Mouse (Mus musculus) neutrophil, adult 5-6 weeks (primary cell): ENCODE data around the gene Gm11564. TPM values are rescaled to one million over a fixed set of nuclear protein-coding genes. Genes with fewer than 3 reads are reported as not detected.
"Not testable (repeated sequence)": the region's sequence is repeated elsewhere in the genome, so short reads cannot be mapped to it uniquely, and the experiment has no call there.

Experiments used
- ATAC-seq: fragments of 151-379, 151-347 bp; 2 replicates; pipeline ENCODE4 v1.8.0; 2017; ENCODE audit warnings: mild to moderate bottlenecking, moderate TSS enrichment; ENCODE audit not compliant: insufficient number of reproducible peaks, poor library complexity, low FRiP score, severe bottlenecking; ENCODE audit errors: extremely low read depth
- total RNA-seq: library from RNA; stranded (forward); fragments of 200-1000 nt; gene quantifications from 2 replicates; pipeline ENCODE4 v1.2.3, GENCODE M21; 2017

Gene Gm11564
- total RNA-seq = not detected in 2 replicates

DNA sequence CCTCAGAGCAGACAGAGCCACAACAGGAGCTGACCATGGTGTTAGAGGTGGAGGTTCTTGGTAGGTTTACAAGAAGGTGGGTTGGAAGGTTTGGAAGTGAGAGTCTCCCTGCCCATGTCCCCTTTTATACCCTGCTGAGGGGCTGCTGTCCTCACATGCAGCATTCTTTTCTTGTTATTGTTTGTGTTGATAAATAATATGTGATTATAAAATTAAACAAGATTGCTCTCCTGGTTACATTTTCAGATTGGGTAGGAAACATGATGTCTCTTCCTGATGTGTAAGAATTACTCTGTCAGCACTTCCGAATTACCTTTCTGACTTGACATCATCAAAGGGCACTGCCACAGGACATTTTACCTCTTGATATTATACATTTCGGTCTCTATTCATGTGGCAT lies at the start of gene Gm11564:
Gene Gm11564, minus strand, starts transcription at position 101 of the 400 bp plus-strand sequence.
- ATAC-seq = not testable (repeated sequence)

DNA sequence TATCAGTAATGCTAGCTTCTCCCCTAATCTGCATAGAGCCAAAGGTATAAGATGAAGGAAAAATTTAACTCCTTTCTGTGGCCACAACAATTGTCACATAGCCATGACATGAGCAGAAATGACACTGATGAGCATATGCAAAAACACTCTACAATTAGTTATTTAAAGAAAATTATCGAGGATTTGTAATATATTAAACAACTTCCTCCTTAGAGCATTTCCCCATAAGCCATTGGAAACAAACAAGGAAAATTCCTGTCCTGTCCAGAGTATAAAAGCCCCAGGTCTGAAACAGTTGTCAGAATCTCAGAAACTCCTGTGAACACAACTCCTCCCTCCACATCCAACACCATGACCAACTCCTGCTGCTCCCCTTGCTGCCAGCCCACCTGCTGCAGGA lies 48.7 kb upstream of the Gm11564 start, which contains the start of gene Gm11559:
Gene Gm11559, plus strand, starts transcription at position 301 of the 400 bp plus-strand sequence.
- not testable (repeated sequence) for ATAC-seq

GRCm38 (mm10) chr11:99858761-99859160 lies 43.3 kb upstream of the Gm11564 start:
- no peak for ATAC-seq

- ATAC-seq = no peak
These were observed 42.2 kb upstream of the Gm11564 start, which contains the start of gene Gm11568 for GRCm38 (mm10) chr11:99857617-99858016. Gm11568 (plus strand) TSS chr11:99857917.

- no peak for ATAC-seq
These were observed 38.7 kb upstream of the Gm11564 start for GRCm38 (mm10) chr11:99854121-99854520.

DNA sequence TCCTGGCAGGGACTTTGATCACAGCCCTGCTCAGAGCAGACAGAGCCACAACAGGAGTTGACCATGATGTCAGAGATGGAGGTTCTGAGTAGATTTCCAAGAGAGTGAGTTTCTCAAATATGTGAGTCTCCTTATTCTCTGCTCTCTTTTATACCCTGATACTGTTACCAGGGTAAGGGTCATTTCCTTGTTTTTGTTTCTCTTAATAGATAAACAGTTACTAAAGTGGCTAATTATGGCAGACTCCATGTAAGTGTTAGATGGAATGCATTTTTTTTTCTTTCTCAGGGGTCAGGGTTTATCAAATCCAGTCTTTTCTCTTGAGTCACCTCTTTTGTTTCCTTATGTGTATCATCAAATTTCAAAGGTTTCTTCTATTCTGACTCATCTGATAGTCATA lies 36.0 kb upstream of the Gm11564 start, which contains the start of gene Krtap4-16:
Gene Krtap4-16, minus strand, starts transcription at position 101 of the 400 bp plus-strand sequence.
- no peak for ATAC-seq

DNA sequence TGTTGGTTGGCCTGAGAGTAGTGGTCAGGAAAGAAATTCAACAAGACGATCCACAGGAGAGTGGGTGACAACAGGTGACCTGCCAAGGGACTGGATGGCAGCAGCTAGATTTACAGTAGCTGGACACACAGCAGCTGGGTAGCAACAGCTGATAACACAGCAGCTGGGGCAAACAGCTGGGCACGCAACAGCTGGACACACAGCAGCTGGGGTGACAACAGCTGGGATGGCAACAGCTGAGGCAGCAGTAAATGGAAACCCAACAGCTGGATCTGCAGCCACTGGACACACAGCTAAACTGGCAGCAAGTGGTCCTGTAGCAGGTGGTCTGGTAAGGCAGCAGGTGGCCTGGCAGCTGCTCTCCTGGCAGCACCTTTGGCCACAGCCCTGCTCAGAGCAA lies 31.3 kb upstream of the Gm11564 start:
- ATAC-seq = no peak

DNA sequence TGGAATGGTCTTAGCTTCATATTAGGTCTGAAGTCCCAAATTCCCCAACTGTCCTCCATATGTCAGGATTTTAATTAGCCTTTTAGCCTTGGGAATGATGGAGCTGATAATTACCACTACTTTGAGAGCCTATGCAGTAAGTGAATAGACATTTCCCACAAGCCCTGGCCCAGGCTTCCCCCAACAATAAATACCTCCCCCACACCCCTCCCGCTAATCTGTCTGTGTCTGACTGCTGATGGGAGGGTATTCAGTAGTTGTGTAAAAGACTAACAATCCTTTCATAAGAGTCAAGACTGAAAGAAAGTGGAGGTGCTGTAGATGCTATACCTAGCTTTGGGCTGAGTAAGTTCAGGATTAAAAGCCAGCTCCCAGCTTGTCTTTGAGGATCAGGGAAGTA lies 26.7 kb upstream of the Gm11564 start:
- no peak for ATAC-seq

DNA sequence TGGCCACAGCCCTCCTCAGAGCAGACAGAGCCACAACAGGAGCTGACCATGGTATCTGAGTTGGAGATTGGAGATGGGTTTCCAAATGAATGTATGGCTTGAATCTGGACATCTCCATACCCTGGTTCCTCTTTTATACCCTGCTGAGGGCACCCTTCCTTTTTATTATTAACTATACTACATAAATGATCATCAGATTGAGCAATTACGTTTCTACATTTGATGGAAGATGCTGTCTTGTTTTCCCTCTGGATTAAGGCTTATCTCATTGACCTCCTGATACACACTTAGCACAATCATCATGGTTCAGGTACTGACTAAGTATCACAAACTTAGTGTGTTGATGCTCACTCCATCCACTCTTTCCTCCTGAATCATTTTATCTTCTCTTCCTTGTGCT lies 22.5 kb upstream of the Gm11564 start, which contains the start of gene 2300003K06Rik:
Gene 2300003K06Rik, minus strand, starts transcription at position 101 of the 400 bp plus-strand sequence.
- ATAC-seq = no peak

DNA sequence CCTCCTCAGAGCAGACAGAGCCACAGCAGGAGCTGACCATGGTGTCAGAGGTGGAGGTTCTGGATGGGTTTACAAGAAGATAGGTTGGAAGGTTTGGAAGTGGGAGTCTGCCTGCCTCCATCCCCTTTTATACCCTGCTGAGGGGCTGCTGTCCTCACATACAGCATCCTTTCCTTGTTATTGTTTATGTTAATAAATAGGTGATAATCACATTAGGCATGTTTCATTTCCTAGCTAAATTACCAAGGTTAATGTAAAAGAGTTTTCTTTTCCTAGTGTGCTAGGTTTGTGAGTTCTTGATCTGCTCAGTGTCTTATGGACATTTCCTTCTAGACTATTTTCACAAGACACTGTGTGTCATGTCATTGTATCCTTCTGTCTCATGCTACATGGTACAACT lies 5.7 kb downstream of the Gm11564 start, which contains the start of gene Krtap4-13:
Gene Krtap4-13, minus strand, starts transcription at position 101 of the 400 bp plus-strand sequence.
- ATAC-seq = not testable (repeated sequence)

DNA sequence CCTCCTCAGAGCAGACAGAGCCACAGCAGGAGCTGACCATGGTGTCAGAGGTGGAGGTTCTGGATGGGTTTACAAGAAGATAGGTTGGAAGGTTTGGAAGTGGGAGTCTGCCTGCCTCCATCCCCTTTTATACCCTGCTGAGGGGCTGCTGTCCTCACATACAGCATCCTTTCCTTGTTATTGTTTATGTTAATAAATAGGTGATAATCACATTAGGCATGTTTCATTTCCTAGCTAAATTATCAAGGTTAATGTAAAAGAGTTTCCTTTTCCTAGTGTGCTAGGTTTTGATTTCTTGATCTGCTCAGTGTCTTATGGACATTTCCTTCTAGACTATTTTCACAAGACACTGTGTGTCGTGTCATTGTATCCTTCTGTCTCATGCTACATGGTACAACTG lies 11.1 kb downstream of the Gm11564 start, which contains the start of gene Gm11554:
Gene Gm11554, minus strand, starts transcription at position 101 of the 400 bp plus-strand sequence.
- ATAC-seq = not testable (repeated sequence)

DNA sequence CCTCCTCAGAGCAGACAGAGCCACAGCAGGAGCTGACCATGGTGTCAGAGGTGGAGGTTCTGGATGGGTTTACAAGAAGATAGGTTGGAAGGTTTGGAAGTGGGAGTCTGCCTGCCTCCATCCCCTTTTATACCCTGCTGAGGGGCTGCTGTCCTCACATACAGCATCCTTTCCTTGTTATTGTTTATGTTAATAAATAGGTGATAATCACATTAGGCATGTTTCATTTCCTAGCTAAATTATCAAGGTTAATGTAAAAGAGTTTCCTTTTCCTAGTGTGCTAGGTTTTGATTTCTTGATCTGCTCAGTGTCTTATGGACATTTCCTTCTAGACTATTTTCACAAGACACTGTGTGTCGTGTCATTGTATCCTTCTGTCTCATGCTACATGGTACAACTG lies 16.6 kb downstream of the Gm11564 start, which contains the start of gene Gm11569:
Gene Gm11569, minus strand, starts transcription at position 101 of the 400 bp plus-strand sequence.
- ATAC-seq = not testable (repeated sequence)

DNA sequence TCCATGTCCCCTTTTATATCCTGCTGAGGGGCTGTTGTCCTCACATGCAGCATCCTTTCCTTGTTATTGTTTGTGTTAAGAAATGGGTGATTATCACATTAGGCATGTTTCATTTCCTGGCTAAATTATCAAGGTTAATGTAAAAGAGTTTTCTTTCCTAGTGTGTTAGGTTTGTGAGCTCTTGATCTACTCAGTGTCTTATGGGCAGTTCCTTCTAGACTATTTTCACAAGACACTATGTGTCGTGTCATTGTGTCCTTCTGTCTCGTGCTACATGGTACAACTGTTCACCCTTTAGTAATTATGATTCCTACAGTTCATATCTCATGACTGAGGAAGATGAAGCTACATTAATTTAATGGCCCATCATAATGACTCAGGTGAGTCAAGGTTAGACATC lies 22.1 kb downstream of the Gm11564 start, which contains the start of gene Gm11596:
Gene Gm11596, minus strand, starts transcription at position 101 of the 400 bp plus-strand sequence.
- ATAC-seq = no peak

DNA sequence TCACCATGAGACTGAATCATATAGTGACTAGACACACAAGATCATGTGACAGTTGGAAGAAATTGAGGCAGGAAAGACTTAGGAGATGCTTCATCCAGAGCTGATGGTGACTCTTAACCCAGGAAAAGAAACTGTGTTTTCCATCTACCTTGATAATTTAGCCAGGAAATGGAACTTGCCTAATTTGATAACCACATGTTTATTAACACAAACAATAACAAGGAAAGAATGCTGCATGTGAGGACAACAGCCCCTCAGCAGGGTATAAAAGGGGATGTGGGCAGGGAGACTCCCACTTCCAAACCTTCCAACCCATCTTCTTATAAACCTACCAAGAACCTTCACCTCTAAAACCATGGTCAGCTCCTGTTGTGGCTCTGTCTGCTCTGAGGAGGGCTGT lies 30.6 kb downstream of the Gm11564 start, which contains the start of gene Krtap4-9:
Gene Krtap4-9, plus strand, starts transcription at position 301 of the 400 bp plus-strand sequence.
- ATAC-seq = not testable (repeated sequence)

- no peak for ATAC-seq
These were observed 34.9 kb downstream of the Gm11564 start, which contains the start of gene Krtap4-8 for GRCm38 (mm10) chr11:99780604-99781003. Krtap4-8 (minus strand) TSS chr11:99780704.

GRCm38 (mm10) chr11:99778401-99778800 lies 37.1 kb downstream of the Gm11564 start:
- ATAC-seq = no peak

GRCm38 (mm10) chr11:99772813-99773212 lies 42.7 kb downstream of the Gm11564 start, which contains the start of gene Gm11595:
Gm11595 (minus strand) TSS chr11:99772913.
- ATAC-seq = not testable (repeated sequence)

DNA sequence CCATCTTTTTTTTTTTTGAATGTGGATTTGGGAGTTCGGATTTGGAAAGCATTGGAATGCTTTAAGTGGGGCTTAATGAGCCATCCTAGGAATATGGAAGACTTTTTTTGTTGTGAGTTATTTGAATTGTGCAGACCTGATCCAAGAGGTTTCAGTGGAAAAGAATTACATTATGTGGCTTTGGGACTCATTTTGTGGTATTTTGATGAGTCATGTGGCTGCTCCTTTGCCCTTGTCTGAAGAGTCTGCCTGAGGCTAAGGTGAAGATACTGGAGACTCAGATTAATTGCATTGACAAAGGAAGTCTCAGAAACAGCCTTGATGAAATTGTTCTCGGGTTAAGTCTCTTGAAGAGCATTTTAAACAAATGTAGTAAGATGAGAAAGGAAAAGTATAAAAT lies 47.1 kb downstream of the Gm11564 start:
- no peak for ATAC-seq
